Mouse (Mus musculus) colon, adult 2 months (tissue): ENCODE results near the gene Hist3h2a. TPM values are rescaled to one million over a fixed set of nuclear protein-coding genes. Genes with fewer than 3 reads are reported as not detected.

Experiments
- polyA plus RNA-seq: library from polyadenylated mRNA; depleted of rRNA; stranded (reverse); fragments of >200 nt; gene quantifications from 2 replicates; pipeline ENCODE4 v1.2.3, GENCODE M21; 2012; rRNA removed

The Hist3h2a gene
- polyA plus RNA-seq: 18.4 and 25.8 TPM in 2 replicates

DNA sequence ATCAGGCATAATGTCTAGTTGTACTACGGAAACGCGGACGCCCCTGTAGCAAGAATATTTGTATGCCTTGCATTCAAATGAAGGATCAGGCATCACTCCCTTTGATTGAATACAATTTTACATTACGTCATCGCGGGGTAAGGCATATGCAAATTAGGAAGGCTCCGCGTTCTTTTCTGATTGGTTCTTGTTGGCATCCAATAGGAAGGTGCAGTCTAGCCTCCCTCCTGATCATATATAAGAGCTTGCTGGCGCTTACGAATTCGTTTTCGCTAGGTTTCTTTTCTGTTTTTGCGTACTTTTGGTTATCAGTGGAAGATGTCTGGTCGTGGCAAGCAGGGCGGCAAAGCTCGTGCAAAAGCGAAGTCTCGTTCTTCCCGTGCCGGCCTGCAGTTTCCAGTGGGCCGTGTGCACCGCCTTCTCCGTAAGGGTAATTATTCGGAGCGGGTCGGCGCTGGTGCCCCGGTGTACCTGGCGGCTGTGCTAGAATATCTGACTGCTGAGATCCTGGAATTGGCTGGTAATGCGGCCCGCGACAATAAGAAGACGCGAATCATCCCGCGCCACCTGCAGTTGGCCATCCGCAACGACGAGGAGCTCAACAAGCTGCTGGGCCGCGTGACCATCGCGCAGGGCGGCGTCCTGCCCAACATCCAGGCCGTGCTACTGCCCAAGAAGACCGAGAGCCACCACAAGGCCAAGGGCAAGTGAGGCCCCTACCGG, at the start of gene Hist3h2a, which contains the start of gene Trim17:
TSS of gene Hist3h2a (plus strand) at position 266 of the 723 bp plus-strand sequence.
TSS of gene Trim17 (plus strand) at position 266 of the 723 bp plus-strand sequence.

GRCm38 (mm10) chr11:58917745-58918366, 36.6 kb upstream of the Hist3h2a start, which contains the start of gene Btnl10:
Gene Btnl10, plus strand, starts transcription at chr11:58917908.

DNA sequence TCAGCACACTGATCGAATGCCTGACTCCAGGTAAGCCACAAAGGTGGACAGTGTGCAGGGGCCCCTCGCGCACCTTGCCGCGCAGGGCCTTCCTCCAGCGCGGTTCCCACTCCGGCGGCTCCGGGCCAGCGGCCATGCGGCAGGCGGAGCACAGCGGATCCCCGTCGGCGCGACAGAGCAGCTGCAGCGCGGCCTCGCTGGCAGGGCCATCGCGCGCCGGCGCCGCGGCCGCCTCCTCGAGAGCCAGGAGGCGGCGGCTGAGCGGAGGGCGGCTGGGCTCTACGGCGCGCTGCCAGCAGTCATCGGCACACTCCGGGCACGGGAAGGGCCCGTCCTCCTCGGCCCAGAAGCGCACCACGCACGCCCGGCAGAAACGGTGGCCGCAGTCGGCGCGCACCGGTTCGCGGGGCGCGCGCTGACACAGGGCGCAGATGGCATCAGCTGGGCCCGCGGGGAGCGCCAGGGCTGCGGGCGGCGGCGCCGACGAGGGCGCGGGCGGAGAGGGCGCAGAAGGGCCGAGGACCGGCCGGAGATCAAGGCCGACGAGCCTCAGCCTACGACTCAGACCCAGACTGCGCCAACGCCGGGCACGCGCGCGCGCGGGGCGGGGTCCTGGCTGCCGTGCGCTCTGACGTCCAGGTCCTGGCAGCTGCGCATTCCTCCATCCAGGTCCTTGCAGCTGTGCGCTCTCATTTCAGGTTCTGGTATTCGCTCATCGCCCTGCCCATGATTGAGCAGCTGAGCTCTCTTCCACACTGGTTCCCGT, 16.0 kb upstream of the Hist3h2a start, which contains the start of gene Rnf187:
TSS of gene Rnf187 (minus strand) at position 595 of the 766 bp plus-strand sequence.

DNA sequence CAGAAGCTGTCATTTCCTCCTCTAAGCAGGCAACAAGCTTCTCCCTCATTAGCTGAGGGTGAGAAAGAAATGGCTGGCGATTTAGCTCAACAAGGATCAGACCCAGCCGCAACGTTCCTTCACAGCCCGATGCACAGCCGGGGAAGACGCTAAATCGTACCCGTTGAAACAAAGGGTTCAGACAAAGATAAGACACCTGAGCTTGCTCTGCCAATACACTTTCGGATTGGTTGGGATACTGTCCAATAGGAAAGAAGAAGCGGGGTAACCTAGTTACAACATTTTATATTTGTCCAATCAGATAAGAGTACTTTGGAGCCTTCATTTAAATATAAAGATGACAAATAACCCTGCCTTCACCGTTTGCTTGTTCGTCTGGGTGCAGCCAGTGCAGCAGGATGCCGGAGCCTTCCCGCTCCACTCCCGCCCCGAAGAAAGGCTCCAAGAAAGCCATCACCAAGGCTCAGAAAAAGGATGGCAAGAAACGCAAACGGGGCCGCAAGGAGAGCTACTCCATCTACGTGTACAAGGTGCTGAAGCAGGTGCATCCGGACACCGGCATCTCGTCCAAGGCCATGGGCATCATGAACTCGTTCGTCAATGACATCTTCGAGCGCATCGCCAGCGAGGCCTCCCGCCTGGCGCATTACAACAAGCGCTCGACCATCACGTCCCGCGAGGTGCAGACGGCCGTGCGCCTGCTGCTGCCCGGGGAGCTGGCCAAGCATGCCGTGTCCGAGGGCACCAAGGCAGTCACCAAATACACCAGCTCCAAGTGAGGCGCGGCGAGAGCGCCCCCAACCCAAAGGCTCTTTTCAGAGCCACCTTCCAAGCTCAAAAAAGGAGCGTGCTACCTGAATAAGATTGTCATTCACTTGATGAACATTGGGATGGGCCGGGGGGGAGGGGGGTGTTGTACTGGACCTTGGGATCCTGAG, 5.7 kb upstream of the Hist3h2a start, which contains the start of gene Hist3h2ba:
TSS of gene Hist3h2ba (plus strand) at position 379 of the 938 bp plus-strand sequence.

DNA sequence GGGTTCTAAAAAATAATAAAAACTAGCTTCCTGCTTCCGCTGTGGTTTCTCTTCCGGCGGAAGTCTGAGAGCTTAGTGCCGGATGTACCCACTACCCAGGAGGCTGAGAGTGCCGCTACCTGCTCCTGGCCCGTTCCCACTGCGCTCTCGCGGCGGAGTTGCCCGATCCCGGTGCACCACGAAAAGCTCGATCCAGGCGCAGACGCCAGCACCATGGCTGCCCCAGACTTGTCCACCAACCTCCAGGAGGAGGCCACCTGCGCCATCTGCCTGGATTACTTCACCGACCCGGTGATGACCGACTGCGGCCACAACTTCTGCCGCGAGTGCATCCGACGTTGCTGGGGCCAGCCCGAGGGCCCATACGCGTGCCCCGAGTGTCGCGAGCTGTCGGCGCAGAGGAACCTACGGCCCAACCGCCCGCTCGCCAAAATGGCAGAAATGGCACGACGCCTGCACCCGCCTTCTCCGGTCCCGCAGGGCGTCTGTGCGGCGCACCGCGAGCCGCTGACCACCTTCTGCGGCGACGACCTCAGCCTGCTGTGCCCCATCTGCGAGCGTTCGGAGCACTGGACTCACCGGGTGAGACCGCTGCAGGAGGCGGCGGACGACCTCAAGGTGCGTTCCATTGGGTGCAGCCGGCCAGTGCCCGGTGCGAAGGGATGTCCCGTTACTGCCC, 23.7 kb downstream of the Hist3h2a start, which contains the start of gene Trim11:
TSS of gene Trim11 (plus strand) at position 67 of the 679 bp plus-strand sequence.

Other genes with a start within 250 kb of the Hist3h2a start
- gene Olfr318, start 230.7 kb upstream of the Hist3h2a start, polyA plus RNA-seq: not detected in 2 replicates
- gene Olfr317, start 215.5 kb upstream of the Hist3h2a start, polyA plus RNA-seq: not detected in 2 replicates
- gene Olfr316, start 202.0 kb upstream of the Hist3h2a start, polyA plus RNA-seq: not detected in 2 replicates
- gene Olfr315, start 181.5 kb upstream of the Hist3h2a start, polyA plus RNA-seq: not detected in 2 replicates
- gene Olfr314, start 171.7 kb upstream of the Hist3h2a start, polyA plus RNA-seq: not detected in 2 replicates
- gene Fam183b, start 152.7 kb upstream of the Hist3h2a start, polyA plus RNA-seq: 0.59 TPM in 1 of 2 replicates, not detected in the other
- gene Olfr313, start 139.7 kb upstream of the Hist3h2a start, polyA plus RNA-seq: not detected in 2 replicates
- not detected in 2 replicates for gene Olfr312, start 125.4 kb upstream of the Hist3h2a start, polyA plus RNA-seq
- gene Olfr311, start 115.4 kb upstream of the Hist3h2a start, polyA plus RNA-seq: not detected in 2 replicates
- 1.5 and 1.7 TPM in 2 replicates for gene Gm12258, start 107.5 kb upstream of the Hist3h2a start, polyA plus RNA-seq
- 1.4 and 2.9 TPM in 2 replicates for gene 2810021J22Rik, start 87.5 kb upstream of the Hist3h2a start, polyA plus RNA-seq
- gene Zfp39, start 50.5 kb upstream of the Hist3h2a start, polyA plus RNA-seq: 0.48 and 0.78 TPM in 2 replicates
- not detected in 2 replicates for gene Btnl10, start 36.8 kb upstream of the Hist3h2a start, polyA plus RNA-seq
- gene Rnf187, start 15.8 kb upstream of the Hist3h2a start, polyA plus RNA-seq: 191 and 200 TPM in 2 replicates
- gene Hist3h2ba, start 5.8 kb upstream of the Hist3h2a start, polyA plus RNA-seq: 4.6 and 8.8 TPM in 2 replicates
- 0.22 and 0.46 TPM in 2 replicates for gene Trim17, start within 50 bp of the Hist3h2a start, polyA plus RNA-seq
- gene Trim11, start 23.4 kb downstream of the Hist3h2a start, polyA plus RNA-seq: 39.6 and 41.5 TPM in 2 replicates
- gene Obscn, start 181.7 kb downstream of the Hist3h2a start, polyA plus RNA-seq: 0.26 and 0.27 TPM in 2 replicates
- 7.6 and 7.7 TPM in 2 replicates for gene Iba57, start 209.1 kb downstream of the Hist3h2a start, polyA plus RNA-seq
- 6.3 and 6.6 TPM in 2 replicates for gene Gjc2, start 228.5 kb downstream of the Hist3h2a start, polyA plus RNA-seq
- 151 and 180 TPM in 2 replicates for gene Guk1, start 237.5 kb downstream of the Hist3h2a start, polyA plus RNA-seq
- gene Mrpl55, start 247.8 kb downstream of the Hist3h2a start, polyA plus RNA-seq: 35.7 and 41.0 TPM in 2 replicates